Mouse (Mus musculus): Measurements from ENCODE around the gene Lrrc10.

- no peak for TF ChIP-seq POLR2A (IDR thresholded peaks at IDR 0.05; ENCODE audit: insufficient read depth, low read length)
- no peak for TF ChIP-seq CTCF (IDR thresholded peaks at IDR 0.05; ENCODE audit: low read depth, low read length)
Measured at GRCm38 (mm10) chr10:117055668-117056067, 10.5 kb downstream of the Lrrc10 start.

All from ES-Bruce4 (cell line).